Mouse (Mus musculus) macrophage (primary cell): ENCODE measurements around the gene Cdh13. TPM values are rescaled to one million over a fixed set of nuclear protein-coding genes. Genes with fewer than 3 reads are reported as not detected.

Experiments used
- H3K27ac ChIP-seq: fragments of 350-480 bp; formaldehyde crosslinking; 2 replicates; pipeline ENCODE4 v1.9.0; 2021
- H3K36me3 ChIP-seq: fragments of 350-480 bp; formaldehyde crosslinking; 2 replicates; pipeline ENCODE4 v1.9.0; 2021; ENCODE audit errors: inconsistent target
- H3K4me3 ChIP-seq: fragments of 350-480 bp; formaldehyde crosslinking; 2 replicates; pipeline ENCODE4 v1.9.0; 2021; ENCODE audit errors: inconsistent target
- H3K79me2 ChIP-seq: fragments of 350-480 bp; formaldehyde crosslinking; 2 replicates; pipeline ENCODE4 v1.9.0; 2021; ENCODE audit errors: inconsistent target
- WGBS: methylation state at CpG from one replicate; pipeline ENCODE4 v1.1.7; 2026; ENCODE audit warnings: inconsistent platforms; ENCODE audit not compliant: missing documents; 5-methylcytosine and 5-hydroxymethylcytosine counted together
- polyA plus RNA-seq: library from polyadenylated mRNA; stranded (reverse); fragments of 250-400 nt; gene quantifications from 3 replicates; pipeline ENCODE4 v1.2.4, GENCODE M21; 2018; ENCODE audit warnings: inconsistent platforms

The Cdh13 gene
- polyA plus RNA-seq, 1 experiment from 2014 or later: not detected

GRCm38 (mm10) chr8:118286282-118287180 is 3.0 kb downstream of the Cdh13 start:
- 18% methylated on average over 10 of the region's 10 CpGs for WGBS

GRCm38 (mm10) chr8:118287496-118287895 is 4.0 kb downstream of the Cdh13 start:
- 59% methylated on average over 9 of the region's 9 CpGs for WGBS
- Histone ChIP-seq H3K36me3 (no peaks in the 10 kb centered on the region), H3K27ac (no peak overlapping the region), H3K79me2 (no peaks in the 10 kb centered on the region), H3K4me3 (no peak overlapping the region)

More at GRCm38 (mm10) chr8:118286282-118287180, 3.0 kb downstream of the Cdh13 start:
- Histone ChIP-seq H3K79me2 (no peaks in the 10 kb centered on the region), H3K36me3 (no peaks in the 10 kb centered on the region), H3K4me3 (no peak overlapping the region), H3K27ac (no peak overlapping the region)

GRCm38 (mm10) chr8:118288259-118288952 is 4.9 kb downstream of the Cdh13 start:
- H3K79me2 ChIP-seq: no peaks in the 10 kb centered on the region
- H3K4me3 ChIP-seq: no peak overlapping the region
- no peak overlapping the region for H3K27ac ChIP-seq
- 57% methylated on average over 8 of the region's 8 CpGs for WGBS
- H3K36me3 ChIP-seq: no peaks in the 10 kb centered on the region

- H3K79me2 ChIP-seq: no peaks in the 10 kb centered on the region
- no peaks in the 10 kb centered on the region for H3K36me3 ChIP-seq
- H3K4me3 ChIP-seq: no peak overlapping the region
- WGBS: 91% methylated on average over 4 of the region's 4 CpGs
- no peak overlapping the region for H3K27ac ChIP-seq
These were observed 5.6 kb downstream of the Cdh13 start for GRCm38 (mm10) chr8:118289091-118289490.

- no peaks in the 10 kb centered on the region for H3K36me3 ChIP-seq
- 72% methylated on average over 7 of the region's 7 CpGs for WGBS
- no peak overlapping the region for H3K4me3 ChIP-seq
- no peaks in the 10 kb centered on the region for H3K79me2 ChIP-seq
- no peak overlapping the region for H3K27ac ChIP-seq
These were observed 6.0 kb downstream of the Cdh13 start for GRCm38 (mm10) chr8:118289525-118289924.

GRCm38 (mm10) chr8:118290266-118290665 is 6.7 kb downstream of the Cdh13 start:
- H3K36me3 ChIP-seq: no peaks in the 10 kb centered on the region
- no peaks in the 10 kb centered on the region for H3K79me2 ChIP-seq
- no peak overlapping the region for H3K4me3 ChIP-seq
- H3K27ac ChIP-seq: no peak overlapping the region
- 70% methylated on average over 5 of the region's 6 CpGs for WGBS

- H3K79me2 ChIP-seq: no peaks in the 10 kb centered on the region
- no peak overlapping the region for H3K4me3 ChIP-seq
- 92% methylated on average over 5 of the region's 5 CpGs for WGBS
- no peaks in the 10 kb centered on the region for H3K36me3 ChIP-seq
- H3K27ac ChIP-seq: no peak overlapping the region
These were observed 12.9 kb downstream of the Cdh13 start for GRCm38 (mm10) chr8:118296477-118296876.

- Histone ChIP-seq H3K27ac (no peak overlapping the region), H3K36me3 (no peaks in the 10 kb centered on the region), H3K4me3 (no peak overlapping the region), H3K79me2 (no peaks in the 10 kb centered on the region)
- 93% methylated on average over 10 of the region's 10 CpGs for WGBS
These were observed 23.4 kb downstream of the Cdh13 start for GRCm38 (mm10) chr8:118306957-118307356.

GRCm38 (mm10) chr8:118309106-118309505 is 25.6 kb downstream of the Cdh13 start:
- no peaks in the 10 kb centered on the region for H3K36me3 ChIP-seq
- no peak overlapping the region for H3K4me3 ChIP-seq
- no peaks in the 10 kb centered on the region for H3K79me2 ChIP-seq
- 85% methylated on average over 3 of the region's 3 CpGs for WGBS
- no peak overlapping the region for H3K27ac ChIP-seq

- Histone ChIP-seq H3K4me3 (no peak overlapping the region), H3K27ac (no peak overlapping the region), H3K79me2 (no peaks in the 10 kb centered on the region), H3K36me3 (no peaks in the 10 kb centered on the region)
- 84% methylated on average over 17 of the region's 17 CpGs for WGBS
These were observed 30.1 kb downstream of the Cdh13 start for GRCm38 (mm10) chr8:118313426-118314187.

- WGBS: 85% methylated on average over 6 of the region's 6 CpGs
- no peaks in the 10 kb centered on the region for H3K79me2 ChIP-seq
- H3K27ac ChIP-seq: no peak overlapping the region
- H3K4me3 ChIP-seq: no peak overlapping the region
- no peaks in the 10 kb centered on the region for H3K36me3 ChIP-seq
These were observed 30.6 kb downstream of the Cdh13 start for GRCm38 (mm10) chr8:118314188-118314563.

GRCm38 (mm10) chr8:118314932-118315331 is 31.4 kb downstream of the Cdh13 start:
- WGBS: 88% methylated on average over 7 of the region's 7 CpGs
- Histone ChIP-seq H3K79me2 (no peaks in the 10 kb centered on the region), H3K4me3 (no peak overlapping the region), H3K27ac (no peak overlapping the region), H3K36me3 (no peaks in the 10 kb centered on the region)

GRCm38 (mm10) chr8:118316440-118316839 is 32.9 kb downstream of the Cdh13 start:
- 72% methylated on average over 12 of the region's 12 CpGs for WGBS
- Histone ChIP-seq H3K36me3 (no peaks in the 10 kb centered on the region), H3K27ac (no peak overlapping the region)

GRCm38 (mm10) chr8:118320566-118320965 is 37.0 kb downstream of the Cdh13 start:
- Histone ChIP-seq H3K79me2 (no peaks in the 10 kb centered on the region), H3K4me3 (no peak overlapping the region), H3K36me3 (no peaks in the 10 kb centered on the region), H3K27ac (no peak overlapping the region)
- WGBS: 72% methylated on average over 1 of the region's 1 CpGs

More at GRCm38 (mm10) chr8:118316440-118316839, 32.9 kb downstream of the Cdh13 start:
- Histone ChIP-seq H3K4me3 (no peak overlapping the region), H3K79me2 (no peaks in the 10 kb centered on the region)
